Mouse (Mus musculus) hindbrain, embryonic 14.5 days (tissue): Measurements from ENCODE around the gene Cldn20. TPM values are rescaled to one million over a fixed set of nuclear protein-coding genes. Genes with fewer than 3 reads are reported as not detected.

Experiments used
- ATAC-seq: fragments of 200-750 bp; cut with Nextera tagmentation; 2 replicates; pipeline ENCODE4 v1.8.0; 2017; ENCODE audit warnings: moderate number of reproducible peaks, mild to moderate bottlenecking, moderate TSS enrichment, moderate library complexity; ENCODE audit not compliant: low FRiP score
- DNase-seq: peaks from one replicate; pipeline ENCODE4 v3.0.0-alpha.2; 2015; ENCODE audit warnings: low spot score
- H3K27ac ChIP-seq: fragments of 300-500 bp; sonication (generic); 2 replicates; pipeline ENCODE4 v1.5.1; 2014; ENCODE audit warnings: mild to moderate bottlenecking, moderate library complexity
- H3K27me3 ChIP-seq: fragments of 300-500 bp; sonication (generic); 2 replicates; pipeline ENCODE4 v1.6.1; 2014; ENCODE audit warnings: mild to moderate bottlenecking, low read length, mixed read lengths; ENCODE audit not compliant: control insufficient read depth, insufficient read depth
- H3K36me3 ChIP-seq: fragments of 300-500 bp; sonication (generic); replicated peaks from 2 replicates; pipeline ENCODE4 v1.6.1; 2014; ENCODE audit not compliant: control insufficient read depth, insufficient read depth
- H3K4me1 ChIP-seq: fragments of 300-500 bp; sonication (generic); replicated peaks from 2 replicates; pipeline ENCODE4 v1.6.1; 2014; ENCODE audit warnings: antibody characterized with exemption, low read length, mixed read lengths; ENCODE audit not compliant: control insufficient read depth, insufficient read depth
- H3K4me2 ChIP-seq: fragments of 300-500 bp; sonication (generic); replicated peaks from 2 replicates; pipeline ENCODE4 v1.6.1; 2014; ENCODE audit warnings: mild to moderate bottlenecking, moderate library complexity
- H3K4me3 ChIP-seq: fragments of 300-500 bp; sonication (generic); replicated peaks from 2 replicates; pipeline ENCODE4 v1.5.1; 2014; ENCODE audit warnings: mild to moderate bottlenecking, low read length
- H3K9ac ChIP-seq: fragments of 300-500 bp; sonication (generic); 2 replicates; pipeline ENCODE4 v1.6.1; 2014
- H3K9me3 ChIP-seq: fragments of 300-500 bp; sonication (generic); 2 replicates; pipeline ENCODE4 v1.6.1; 2016; ENCODE audit warnings: low read length; ENCODE audit not compliant: control insufficient read depth
- WGBS: fragments of 180-500 bp; shearing (Covaris S2); extraction: QIAGEN DNeasy Blood & Tissue Kit; methylation state at CpG from one replicate; pipeline ENCODE4 v1.1.7; 2014; 5-methylcytosine and 5-hydroxymethylcytosine counted together
- polyA plus RNA-seq: library from polyadenylated mRNA; unstranded; fragments of >200 nt; fragmentation: Nextera tagmentation; extraction: Ambion mirVana; gene quantifications from 2 replicates; pipeline ENCODE4 v1.2.1, GENCODE M21; 2014

The Cldn20 gene
- polyA plus RNA-seq = 0.54 TPM in 1 of 2 replicates, not detected in the other

GRCm38 (mm10) chr17:3532254-3532653 lies at the start of gene Cldn20:
Gene Cldn20, plus strand, starts transcription at chr17:3532554.
- H3K27ac ChIP-seq = no peak within 1 kb of the TSS
- H3K36me3 ChIP-seq = no peaks in the 10 kb centered on the region
- no peak within 1 kb of the TSS for H3K4me3 ChIP-seq
- no peaks in the 10 kb centered on the region for H3K4me1 ChIP-seq
- H3K9ac ChIP-seq = no peak within 1 kb of the TSS
- ATAC-seq (no peak), DNase-seq (no peak)
- H3K9me3 ChIP-seq = no peaks in the 10 kb centered on the region
- H3K27me3 ChIP-seq = no peaks in the 10 kb centered on the region
- 86% methylated on average over 4 of the region's 4 CpGs for WGBS
- no peak within 1 kb of the TSS for H3K4me2 ChIP-seq

DNA sequence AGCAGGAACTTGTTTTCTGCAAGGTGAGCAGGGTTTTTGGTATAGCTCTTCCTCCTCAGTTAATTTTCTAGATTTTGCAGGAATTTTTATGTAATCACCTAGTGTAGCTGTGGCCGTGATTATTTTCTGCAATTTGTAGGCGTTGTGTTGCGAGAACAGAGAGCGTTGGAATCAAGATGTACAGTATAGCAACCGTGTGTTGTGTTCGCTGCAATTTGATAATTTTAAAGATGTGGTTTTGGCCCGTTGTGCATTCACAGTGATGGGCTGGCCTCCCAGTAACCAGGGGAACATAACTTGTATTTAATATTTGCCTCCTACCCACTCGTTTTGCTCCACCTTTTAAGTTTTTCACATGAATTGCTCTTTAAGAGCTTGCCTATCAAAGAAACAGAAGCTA lies 49.3 kb upstream of the Cldn20 start:
- no peak for DNase-seq
- Histone ChIP-seq H3K27me3 (no peaks in the 10 kb centered on the region), H3K36me3 (no peaks in the 10 kb centered on the region), H3K27ac (no peak overlapping the region), H3K9ac (no peak overlapping the region), H3K4me3 (no peak overlapping the region), H3K9me3 (no peaks in the 10 kb centered on the region), H3K4me2 (no peak overlapping the region), H3K4me1 (no peaks in the 10 kb centered on the region)
- WGBS = 89% methylated on average over 8 of the region's 8 CpGs
- ATAC-seq = no peak

DNA sequence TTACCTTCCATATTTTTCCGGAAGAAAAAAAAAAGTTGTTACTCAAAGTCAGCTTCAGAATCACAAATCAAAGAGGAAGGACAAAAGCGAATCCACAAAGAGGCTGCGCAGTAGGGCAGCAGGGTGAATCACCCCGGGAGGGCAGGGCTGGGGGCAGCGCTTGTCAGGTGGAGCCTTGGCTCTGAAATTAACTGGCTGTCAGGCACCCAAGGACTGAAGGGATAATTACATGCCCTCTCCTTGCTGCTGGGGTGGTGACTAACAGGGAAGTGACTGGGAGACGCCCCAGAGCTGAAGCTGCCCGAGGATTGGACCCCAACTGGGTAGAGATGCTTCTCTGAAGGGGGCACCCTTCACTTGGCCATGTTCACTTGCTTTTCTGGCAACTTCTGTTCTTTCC lies 46.5 kb upstream of the Cldn20 start:
- DNase-seq = no peak
- Histone ChIP-seq H3K27me3 (no peaks in the 10 kb centered on the region), H3K27ac (no peak overlapping the region), H3K36me3 (no peaks in the 10 kb centered on the region), H3K4me1 (no peaks in the 10 kb centered on the region), H3K9ac (no peak overlapping the region), H3K4me3 (no peak overlapping the region), H3K9me3 (no peaks in the 10 kb centered on the region), H3K4me2 (no peak overlapping the region)
- WGBS = 61% methylated on average over 7 of the region's 7 CpGs
- ATAC-seq = no peak

DNA sequence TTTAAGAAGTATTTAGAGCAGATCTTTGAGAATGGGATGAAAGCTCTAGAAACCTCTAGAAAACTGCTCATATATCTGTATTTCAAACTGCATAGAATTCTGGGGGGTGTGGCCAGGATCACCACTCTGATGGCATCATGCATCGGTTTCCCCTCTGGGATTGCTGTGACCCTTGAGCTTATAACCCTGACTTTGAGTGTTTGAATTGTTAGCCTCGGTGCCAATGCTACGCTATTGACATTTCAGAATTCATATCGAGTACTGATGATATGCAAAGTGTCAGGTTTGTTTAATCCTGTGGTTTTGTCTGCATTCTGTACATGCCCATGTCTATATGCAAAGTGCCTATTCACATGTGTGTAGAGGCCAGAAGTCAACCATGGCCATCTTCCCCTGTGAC lies 45.1 kb upstream of the Cldn20 start:
- Histone ChIP-seq H3K36me3 (no peaks in the 10 kb centered on the region), H3K4me1 (no peaks in the 10 kb centered on the region), H3K27me3 (no peaks in the 10 kb centered on the region), H3K27ac (no peak overlapping the region), H3K4me3 (no peak overlapping the region), H3K4me2 (no peak overlapping the region), H3K9me3 (no peaks in the 10 kb centered on the region), H3K9ac (no peak overlapping the region)
- DNase-seq (no peak), ATAC-seq (no peak)
- 93% methylated on average over 4 of the region's 4 CpGs for WGBS

DNA sequence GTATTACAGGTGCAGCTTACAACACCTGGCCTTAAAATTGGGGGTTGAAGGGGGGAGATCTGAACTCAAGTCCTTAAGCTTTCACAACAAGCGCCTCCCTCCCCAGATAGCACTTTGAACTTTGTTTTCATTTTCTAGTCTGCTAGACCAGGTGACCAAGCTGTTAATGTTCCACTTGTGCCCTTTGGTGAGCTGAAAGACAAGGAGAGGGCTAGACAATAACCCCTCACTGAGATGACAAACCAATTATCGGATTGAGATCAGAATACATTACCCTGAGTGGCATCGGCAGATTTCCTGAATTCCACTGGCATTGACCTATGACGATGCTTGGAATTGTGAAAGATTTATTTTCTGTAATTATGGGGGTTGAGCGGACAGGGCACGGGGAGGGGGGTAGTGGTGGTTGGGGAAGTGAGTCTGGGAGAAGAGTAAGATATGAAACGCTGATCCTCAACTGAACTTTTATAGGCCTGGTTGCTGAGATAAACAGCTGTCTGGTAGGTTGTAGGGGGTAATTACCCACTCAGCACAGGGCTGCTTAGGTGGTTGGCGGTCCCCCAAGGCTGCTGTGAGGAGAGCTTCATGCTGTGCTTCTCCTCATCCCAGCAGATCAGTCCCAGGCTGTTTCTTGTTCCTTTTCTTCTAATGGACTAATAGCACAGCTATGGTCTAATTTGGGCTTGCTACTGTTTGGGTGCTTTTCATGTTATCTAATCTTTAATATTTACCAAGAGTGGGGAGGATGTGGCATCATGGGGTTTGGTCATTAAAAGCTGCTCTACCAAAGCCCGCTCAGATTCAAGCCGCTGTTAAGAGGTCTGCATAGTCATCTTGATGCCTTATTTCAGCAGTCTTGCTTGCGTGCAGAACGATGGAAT lies 44.4 kb upstream of the Cldn20 start:
- Histone ChIP-seq H3K9me3 (no peaks in the 10 kb centered on the region), H3K36me3 (no peaks in the 10 kb centered on the region), H3K4me3 (no peak overlapping the region), H3K27ac (no peak overlapping the region), H3K4me2 (no peak overlapping the region), H3K27me3 (no peaks in the 10 kb centered on the region), H3K4me1 (no peaks in the 10 kb centered on the region), H3K9ac (no peak overlapping the region)
- ATAC-seq (no peak), DNase-seq (no peak)
- 74% methylated on average over 12 of the region's 12 CpGs for WGBS

DNA sequence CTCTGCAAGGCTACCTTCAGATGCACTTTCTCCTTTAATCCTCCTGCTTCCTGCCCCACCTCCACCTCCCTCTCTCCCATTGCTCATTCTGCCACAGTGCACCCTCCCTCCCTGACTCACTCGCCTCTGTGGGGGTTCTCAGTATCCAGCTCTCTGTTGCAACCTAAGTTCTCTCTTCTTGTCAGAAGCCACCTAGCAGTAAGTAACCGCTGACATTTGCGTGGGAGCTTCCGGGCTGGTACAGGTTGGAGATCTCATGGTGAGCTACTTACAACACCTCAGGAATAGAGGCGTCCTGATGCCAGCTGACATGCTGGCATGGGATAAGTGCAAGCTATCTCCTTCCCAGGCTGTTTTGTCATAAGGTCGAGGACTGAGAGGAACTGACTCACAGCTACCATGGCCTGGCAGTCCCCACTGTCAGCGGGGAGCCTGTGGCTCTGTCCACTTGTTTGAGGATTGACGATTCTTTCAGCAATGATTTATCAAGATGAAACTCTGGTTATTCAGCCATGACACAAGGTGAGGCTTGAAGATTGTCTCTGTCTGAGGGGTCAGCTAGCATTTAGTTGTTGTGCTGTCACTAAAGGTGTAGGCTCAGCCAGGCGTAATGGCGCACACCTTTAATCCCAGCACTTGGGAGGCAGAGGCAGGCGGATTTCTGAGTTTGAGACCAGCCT lies 42.0 kb upstream of the Cldn20 start:
- H3K36me3 ChIP-seq = no peaks in the 10 kb centered on the region
- no peak overlapping the region for H3K4me3 ChIP-seq
- WGBS = 85% methylated on average over 11 of the region's 11 CpGs
- no peaks in the 10 kb centered on the region for H3K4me1 ChIP-seq
- no peaks in the 10 kb centered on the region for H3K27me3 ChIP-seq
- H3K9me3 ChIP-seq = no peaks in the 10 kb centered on the region
- H3K27ac ChIP-seq = no peak overlapping the region
- H3K4me2 ChIP-seq = no peak overlapping the region
- H3K9ac ChIP-seq = no peak overlapping the region
- ATAC-seq (no peak), DNase-seq (no peak)

DNA sequence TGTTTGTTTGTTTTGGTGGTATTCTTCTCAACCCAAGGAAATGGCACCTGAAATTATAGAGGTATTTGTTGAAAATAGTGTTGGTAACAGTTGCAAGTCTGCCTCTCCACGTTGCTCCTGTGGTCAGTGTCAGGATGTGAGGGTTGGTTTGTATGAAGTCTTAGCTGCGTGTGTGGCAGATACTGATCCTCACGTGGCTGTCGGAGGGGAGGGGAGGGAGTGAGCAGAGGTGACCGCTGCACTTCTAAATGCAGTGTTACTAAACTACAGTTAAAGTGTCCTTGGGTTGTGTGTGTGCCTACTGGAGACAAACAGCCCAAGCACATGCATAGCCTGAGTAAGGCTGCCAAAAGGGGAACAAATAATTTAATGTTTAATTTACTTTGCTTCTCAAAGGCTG lies 41.3 kb upstream of the Cldn20 start:
- no peak for ATAC-seq

DNA sequence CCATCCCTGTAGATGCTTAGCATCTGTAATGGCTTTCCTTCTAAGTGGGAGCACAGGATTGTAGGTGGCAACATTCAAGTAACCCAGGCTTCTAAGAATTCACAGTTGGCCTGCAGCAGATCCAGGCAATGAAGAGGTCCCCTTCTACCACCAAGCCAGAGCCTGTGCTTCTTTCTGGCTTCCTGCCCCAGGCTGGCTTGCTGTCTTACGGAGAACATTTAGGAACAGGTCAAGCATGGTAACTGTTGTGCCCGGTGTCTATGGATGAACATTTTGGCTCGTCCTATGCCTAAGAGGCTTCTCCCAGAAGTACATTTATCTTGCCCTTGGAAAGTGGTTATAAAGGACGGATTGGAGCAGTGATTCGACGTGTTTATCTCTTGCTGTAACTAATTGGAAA lies 40.7 kb upstream of the Cldn20 start:
- no peaks in the 10 kb centered on the region for H3K9me3 ChIP-seq
- DNase-seq (no peak), ATAC-seq (no peak)
- 86% methylated on average over 6 of the region's 6 CpGs for WGBS
- H3K4me1 ChIP-seq = no peaks in the 10 kb centered on the region
- H3K4me3 ChIP-seq = no peak overlapping the region
- H3K36me3 ChIP-seq = no peaks in the 10 kb centered on the region
- H3K27ac ChIP-seq = no peak overlapping the region
- H3K27me3 ChIP-seq = no peaks in the 10 kb centered on the region
- no peak overlapping the region for H3K4me2 ChIP-seq
- H3K9ac ChIP-seq = no peak overlapping the region

More for the DNA sequence above, 41.3 kb upstream of the Cldn20 start:
- WGBS = 73% methylated on average over 5 of the region's 5 CpGs
- H3K9ac ChIP-seq = no peak overlapping the region
- H3K4me2 ChIP-seq = no peak overlapping the region
- H3K9me3 ChIP-seq = no peaks in the 10 kb centered on the region
- H3K27me3 ChIP-seq = no peaks in the 10 kb centered on the region
- no peaks in the 10 kb centered on the region for H3K36me3 ChIP-seq
- DNase-seq = no peak
- no peak overlapping the region for H3K4me3 ChIP-seq
- no peaks in the 10 kb centered on the region for H3K4me1 ChIP-seq
- H3K27ac ChIP-seq = no peak overlapping the region

- ATAC-seq = no peak
- WGBS = 89% methylated on average over 2 of the region's 2 CpGs
- DNase-seq = no peak
Measured at GRCm38 (mm10) chr17:3495576-3495975, 36.8 kb upstream of the Cldn20 start.

More at GRCm38 (mm10) chr17:3495576-3495975, 36.8 kb upstream of the Cldn20 start:
- H3K36me3 ChIP-seq = no peaks in the 10 kb centered on the region
- no peaks in the 10 kb centered on the region for H3K9me3 ChIP-seq
- H3K27ac ChIP-seq = no peak overlapping the region
- no peak overlapping the region for H3K4me3 ChIP-seq
- no peaks in the 10 kb centered on the region for H3K4me1 ChIP-seq
- no peak overlapping the region for H3K9ac ChIP-seq
- H3K4me2 ChIP-seq = no peak overlapping the region
- H3K27me3 ChIP-seq = no peaks in the 10 kb centered on the region
